Mouse (Mus musculus) gastrocnemius, adult 18-20 months (tissue): ENCODE data around the gene Npm1. TPM values are rescaled to one million over a fixed set of nuclear protein-coding genes. Genes with fewer than 3 reads are reported as not detected.

Experiments used
- DNase-seq: peaks from one replicate; pipeline ENCODE4 v3.0.0; 2021; ENCODE audit warnings: low spot score
- total RNA-seq, 2 experiments: library from RNA; stranded (reverse); gene quantifications; 2 replicates each; pipeline ENCODE4 v1.2.3; 2021

The Npm1 gene
- total RNA-seq, 2 experiments from 2014 or later, result 118 to 128 TPM

GRCm38 (mm10) chr11:33103291-33103943, 59.6 kb downstream of the Npm1 start:
- DNase-seq, result no peak

Other genes with a start within 250 kb of the Npm1 start
- 1 to 10 TPM; 1.0 to 1.1 TPM for gene Fgf18, start 15.8 kb downstream of the Npm1 start, total RNA-seq
- not detected for gene Tlx3, start 40.4 kb upstream of the Npm1 start, total RNA-seq
- gene Gm12117, start 113.5 kb upstream of the Npm1 start, total RNA-seq, result not detected